Comparison of ENCODE assay signal across 9 mouse cellular contexts in genomic region chr5:110980576-110980975, GRCm38 (mm10).
A peak's percentile ranks its signal among the peaks of the same experiment; 100 is the strongest.
DNase-seq lines count a peak whose midpoint lies in the region; ATAC-seq lines count a peak whose summit lies in the region.
"Had no signal": no experiment of that assay in that cellular context is flagged by ENCODE, and none has a peak within 500 bp of the region (broad histone marks: within the 10 kb centered on the region; RNA-seq: fewer than 3 reads in every experiment).

No protein-coding gene starts in this region.

- no peaks in the 10 kb centered on the region; the same call in 1 of the 2 replicates for H3K27me3 ChIP-seq in heart, embryonic 16.5 days (ENCODE audit: control insufficient read depth, insufficient read depth, low read length)
- H3K27me3 ChIP-seq in embryonic facial prominence, embryonic 10.5 days (replicated peaks; ENCODE audit: low read depth, poor library complexity, severe bottlenecking), result peaks cover 17% of the 10 kb centered on the region
- H3K27me3 ChIP-seq in hindbrain, embryonic 15.5 days, result no peaks in the 10 kb centered on the region
- H3K27me3 ChIP-seq in midbrain, embryonic 15.5 days (replicated peaks), result no peaks in the 10 kb centered on the region

- DNase-seq in heart, postnatal 25 days (ENCODE audit: low spot score), result no peak
- no peak for DNase-seq in embryonic facial prominence, embryonic 10.5 days (ENCODE audit: low spot score)
- no peak for DNase-seq in urinary bladder, adult 2 months (ENCODE audit: low spot score)
- no peak for DNase-seq in spleen, postnatal 10 days (ENCODE audit: low spot score in 2 of 2)

- 48% methylated on average over 5 of the region's 5 CpGs for WGBS in heart, embryonic 16.5 days
- WGBS in embryonic facial prominence, embryonic 10.5 days, result 57% methylated on average over 5 of the region's 5 CpGs
- 28% methylated on average over 5 of the region's 5 CpGs for WGBS in hindbrain, embryonic 15.5 days
- WGBS in midbrain, embryonic 15.5 days, result 35% methylated on average over 5 of the region's 5 CpGs

- peaks cover 21% of the 10 kb centered on the region for H3K4me1 ChIP-seq in heart, embryonic 16.5 days (ENCODE audit: control insufficient read depth, insufficient read depth, low read length)
- H3K4me1 ChIP-seq in embryonic facial prominence, embryonic 10.5 days, result peaks cover 40% of the 10 kb centered on the region
- H3K4me1 ChIP-seq in hindbrain, embryonic 15.5 days (replicated peaks), result peaks cover 45% of the 10 kb centered on the region
- H3K4me1 ChIP-seq in midbrain, embryonic 15.5 days, result peaks cover 32% of the 10 kb centered on the region

- intact Hi-C loops in heart, postnatal 25 days (cut with DNase I), result loop anchor here (5.0 kb wide), 3 partner anchors 67 to 277 kb away; no protein-coding TSS in a partner anchor

- H3K4me2 ChIP-seq in heart, embryonic 16.5 days (ENCODE audit: low read depth, low read length), result peak overlapping the region; percentile 97
- peak overlapping the region; percentile 78 for H3K4me2 ChIP-seq in hindbrain, embryonic 15.5 days
- H3K4me2 ChIP-seq in midbrain, embryonic 15.5 days, result peak overlapping the region; percentile 78

- peak overlapping the region; percentile 91; the same call in 1 of the 2 replicates for H3K27ac ChIP-seq in heart, embryonic 16.5 days (ENCODE audit: low read length)
- no peak overlapping the region for H3K27ac ChIP-seq in embryonic facial prominence, embryonic 10.5 days (replicated peaks)
- peak overlapping the region; percentile 90 for H3K27ac ChIP-seq in hindbrain, embryonic 15.5 days (replicated peaks)
- H3K27ac ChIP-seq in midbrain, embryonic 15.5 days, result peak overlapping the region; percentile 85

- H3K9me3 ChIP-seq in heart, embryonic 16.5 days (replicated peaks; ENCODE audit: control insufficient read depth, low read length), result no peaks in the 10 kb centered on the region
- no peaks in the 10 kb centered on the region for H3K9me3 ChIP-seq in embryonic facial prominence, embryonic 10.5 days
- no peaks in the 10 kb centered on the region for H3K9me3 ChIP-seq in hindbrain, embryonic 15.5 days
- no peaks in the 10 kb centered on the region for H3K9me3 ChIP-seq in midbrain, embryonic 15.5 days
- H3K9me3 ChIP-seq: megakaryocyte, embryonic 14.5 days had no signal

- peak overlapping the region; percentile 84 for H3K9ac ChIP-seq in heart, embryonic 16.5 days (ENCODE audit: low read length)
- H3K9ac ChIP-seq in hindbrain, embryonic 15.5 days, result peak overlapping the region; percentile 67
- H3K9ac ChIP-seq in midbrain, embryonic 15.5 days, result peak overlapping the region; percentile 60

- peak overlapping the region; percentile 80 for H3K4me3 ChIP-seq in heart, embryonic 16.5 days (ENCODE audit: low read length)
- peak overlapping the region; percentile 80 for H3K4me3 ChIP-seq in embryonic facial prominence, embryonic 10.5 days
- peak overlapping the region; percentile 77 for H3K4me3 ChIP-seq in hindbrain, embryonic 15.5 days
- H3K4me3 ChIP-seq in midbrain, embryonic 15.5 days, result peak overlapping the region; percentile 61

- H3K36me3 ChIP-seq in heart, embryonic 16.5 days (ENCODE audit: control insufficient read depth, insufficient read depth), result no peaks in the 10 kb centered on the region
- no peaks in the 10 kb centered on the region for H3K36me3 ChIP-seq in embryonic facial prominence, embryonic 10.5 days (replicated peaks)
- H3K36me3 ChIP-seq in hindbrain, embryonic 15.5 days, result no peaks in the 10 kb centered on the region
- H3K36me3 ChIP-seq in midbrain, embryonic 15.5 days (replicated peaks), result no peaks in the 10 kb centered on the region

- ATAC-seq in heart, embryonic 16.5 days (replicated peaks; ENCODE audit: extremely low read depth, insufficient read depth, low FRiP score), result no peak
- no peak for ATAC-seq in hindbrain, embryonic 15.5 days (ENCODE audit: low FRiP score, low read depth)
- no peak for ATAC-seq in midbrain, embryonic 15.5 days (replicated peaks)
- no peak for ATAC-seq in activated CD4-positive, CD25-positive, alpha-beta regulatory T cell, adult 4 months
